Mouse (Mus musculus): Measurements from ENCODE around the gene Slc25a42.

DNA sequence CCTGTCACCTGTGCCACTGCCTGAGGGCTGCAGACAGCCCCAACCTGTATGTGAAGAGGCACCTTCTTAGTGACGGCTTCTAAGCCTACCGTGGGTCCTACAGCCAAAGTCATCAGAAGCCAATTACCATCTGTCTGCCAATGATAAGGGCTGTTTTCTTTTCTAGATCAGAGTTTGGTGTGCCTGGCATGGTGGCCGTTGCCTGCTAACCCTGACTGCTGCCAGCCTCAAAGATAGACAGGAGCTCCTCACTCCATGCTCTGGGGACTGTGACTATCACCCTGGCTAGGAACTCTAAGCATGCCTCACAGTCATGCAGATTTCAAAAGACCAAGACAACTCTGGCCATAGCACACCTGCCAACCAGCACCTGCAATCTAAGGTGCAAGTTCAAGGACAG is 10.7 kb downstream of the Slc25a42 start:
- peak; percentile 90 for TF ChIP-seq EP300 (IDR thresholded peaks at IDR 0.05; ENCODE audit: low read depth)
- TF ChIP-seq CTCF (IDR thresholded peaks at IDR 0.05; ENCODE audit: low read depth) = no peak

All from liver, embryonic 14.5 days (tissue).